Mouse (Mus musculus): ENCODE results near the gene Mtch2.

- TF ChIP-seq POLR2A (IDR thresholded peaks at IDR 0.05; ENCODE audit: insufficient read depth, low read depth, low read length) (no peak), CTCF (IDR thresholded peaks at IDR 0.05; ENCODE audit: insufficient read depth, low read depth, low read length) (no peak)
These were observed 63.9 kb downstream of the Mtch2 start for GRCm38 (mm10) chr2:90910861-90911260.

Measured in olfactory bulb, adult 2 months (tissue).